Mouse (Mus musculus): Measurements from ENCODE around the gene Sugt1.

Sugt1 gene

GRCm38 (mm10) chr14:79606867-79607266 is 19.4 kb downstream of the Sugt1 start:
- no peak for DNase-seq (ENCODE audit: low read depth, low spot score)

- no peak for DNase-seq (ENCODE audit: low read depth, low spot score)
Measured at GRCm38 (mm10) chr14:79607352-79607751, 19.9 kb downstream of the Sugt1 start.

DNA sequence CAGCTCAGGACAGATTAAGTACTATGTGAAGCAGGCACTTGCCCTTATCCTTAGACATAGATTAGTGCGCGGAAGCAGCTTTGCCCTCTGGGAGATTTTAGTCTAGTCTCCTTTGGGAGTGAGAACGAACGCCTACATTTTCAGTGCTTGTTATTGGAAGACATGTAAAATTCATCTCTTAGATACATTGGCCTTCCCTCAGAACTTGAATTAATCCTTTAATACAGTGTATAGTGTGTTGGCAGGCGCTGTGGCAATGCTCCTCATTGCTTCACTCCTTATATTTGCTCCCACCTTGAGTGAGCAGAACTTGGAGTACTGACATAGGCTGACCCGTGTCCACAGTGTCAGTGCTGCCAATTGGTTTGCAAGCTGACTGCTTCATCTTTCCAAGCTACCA is 20.8 kb downstream of the Sugt1 start:
- DNase-seq (ENCODE audit: low read depth, low spot score): no peak

DNA sequence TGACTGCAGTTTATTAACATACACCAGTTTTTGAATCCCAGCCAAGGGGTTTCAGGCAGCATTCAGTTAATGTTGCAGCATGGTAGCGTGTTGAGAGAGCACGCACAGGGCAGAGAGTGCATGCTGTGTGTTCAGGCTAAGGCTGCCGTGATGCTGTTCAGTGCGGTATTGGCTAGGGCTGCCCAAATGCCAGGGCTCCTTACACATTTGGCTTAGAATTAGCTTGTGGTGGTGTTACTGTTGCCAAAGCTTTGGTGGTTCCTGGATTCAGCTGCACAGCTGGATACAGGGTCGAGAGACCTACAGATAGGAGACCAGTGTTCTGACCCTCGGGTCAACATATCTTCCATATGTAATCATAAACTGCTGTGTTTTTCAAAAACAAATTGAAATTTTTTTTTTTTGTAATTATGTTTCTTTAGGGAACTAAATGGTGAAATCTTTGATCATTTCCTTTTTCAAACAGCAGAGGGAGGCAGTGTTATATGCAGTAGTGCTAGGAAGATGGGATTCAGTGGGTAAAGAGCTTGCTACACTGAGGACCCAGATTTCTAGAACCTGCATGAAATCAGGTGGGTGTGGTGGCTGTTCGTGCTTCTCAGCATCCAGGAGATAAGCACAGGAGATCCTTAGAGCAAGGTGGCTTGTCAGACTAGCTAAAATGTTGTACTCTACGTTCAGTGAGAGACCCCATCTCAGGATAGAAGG is 29.8 kb downstream of the Sugt1 start:
- DNase-seq (ENCODE audit: low read depth, low spot score): peak; percentile 3

- no peak for DNase-seq (ENCODE audit: low read depth, low spot score)
Measured at GRCm38 (mm10) chr14:79619802-79620201, 32.3 kb downstream of the Sugt1 start.

- no peak for DNase-seq (ENCODE audit: low read depth, low spot score)
Measured at GRCm38 (mm10) chr14:79621143-79621542, 33.7 kb downstream of the Sugt1 start.

DNA sequence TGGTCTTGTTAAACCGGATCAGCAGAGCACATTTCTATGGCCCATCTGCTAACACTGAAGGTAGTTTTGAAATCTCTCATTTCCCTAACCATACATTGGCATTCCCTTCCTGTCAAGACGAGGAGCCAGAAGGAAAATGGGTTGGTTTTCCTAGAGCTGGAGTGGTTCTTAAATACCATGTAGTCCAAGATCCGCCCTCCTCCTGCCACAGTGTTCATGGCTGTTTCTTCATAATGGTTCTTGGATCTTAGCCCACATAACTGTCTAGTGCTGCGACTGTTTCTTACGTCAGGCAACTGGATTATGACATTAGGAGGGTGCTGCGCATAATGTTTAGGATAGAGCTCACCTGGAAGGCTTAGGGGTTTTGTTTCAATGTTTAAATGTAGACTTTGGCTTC is 44.8 kb downstream of the Sugt1 start:
- no peak for DNase-seq (ENCODE audit: low read depth, low spot score)

- DNase-seq (ENCODE audit: low read depth, low spot score): no peak
Measured at GRCm38 (mm10) chr14:79633196-79633595, 45.7 kb downstream of the Sugt1 start.

GRCm38 (mm10) chr14:79636814-79637213 is 49.3 kb downstream of the Sugt1 start:
- no peak for DNase-seq (ENCODE audit: low read depth, low spot score)

GRCm38 (mm10) chr14:79642063-79642462 is 54.6 kb downstream of the Sugt1 start:
- no peak for DNase-seq (ENCODE audit: low read depth, low spot score)

DNA sequence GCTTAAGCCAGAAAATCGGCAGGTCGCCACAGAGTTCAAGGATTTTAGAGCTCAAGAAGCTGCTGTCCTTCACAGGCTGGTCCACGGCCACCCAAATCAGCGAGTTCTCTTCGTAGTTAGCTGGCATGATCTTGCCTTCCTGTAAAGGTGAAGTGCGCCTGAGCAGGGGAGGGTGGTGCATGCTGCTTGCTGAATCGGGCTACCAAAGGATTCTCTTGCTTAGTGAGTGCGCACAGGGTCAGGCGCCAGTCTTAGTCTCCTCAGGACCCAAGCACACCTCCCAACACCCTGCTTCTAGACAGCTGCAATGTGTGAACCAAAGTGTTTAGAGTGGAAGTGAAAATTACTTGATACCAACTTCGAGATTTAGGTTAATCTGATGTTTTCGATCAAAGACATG is 57.9 kb downstream of the Sugt1 start:
- peak; percentile 2 for DNase-seq (ENCODE audit: low read depth, low spot score)

DNA sequence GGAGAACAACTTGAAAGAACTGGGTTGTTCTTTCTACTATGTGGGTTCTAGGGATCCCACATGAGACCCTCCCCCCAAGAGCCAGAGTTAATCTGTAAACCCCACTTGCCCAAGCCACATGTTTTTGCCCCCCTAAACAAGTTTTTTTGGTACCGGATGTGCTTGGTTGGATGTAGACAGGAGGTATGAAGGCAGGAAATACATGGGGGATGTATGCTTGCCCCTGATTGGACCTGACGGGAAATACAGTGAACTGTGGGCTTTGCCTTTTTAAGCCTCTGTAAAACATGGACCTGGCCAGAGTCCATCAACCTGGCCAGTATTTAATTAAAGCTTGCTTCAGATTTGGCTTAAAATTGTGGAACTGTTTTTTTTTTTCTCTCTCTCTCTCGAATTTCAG is 62.2 kb downstream of the Sugt1 start:
- no peak for DNase-seq (ENCODE audit: low read depth, low spot score)

DNA sequence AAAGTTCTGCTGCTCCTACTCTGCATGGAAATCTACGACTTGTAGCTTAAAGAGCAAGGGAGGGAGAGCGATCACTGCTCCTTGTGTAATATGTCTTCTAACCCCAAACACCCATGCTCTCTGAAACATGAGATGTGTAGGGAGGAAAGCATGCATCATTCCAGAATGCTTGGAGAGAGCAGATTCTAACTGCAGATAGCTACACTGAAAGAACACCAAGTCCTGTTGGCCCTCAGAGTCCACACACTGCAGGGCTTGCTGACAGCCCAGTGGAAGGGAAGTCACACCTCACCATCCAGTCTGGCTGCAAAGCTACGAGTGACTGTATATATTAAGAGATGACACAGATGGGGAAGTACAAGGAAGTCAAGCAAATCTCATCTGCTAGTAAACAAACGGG is 65.2 kb downstream of the Sugt1 start:
- DNase-seq (ENCODE audit: low read depth, low spot score): no peak

DNA sequence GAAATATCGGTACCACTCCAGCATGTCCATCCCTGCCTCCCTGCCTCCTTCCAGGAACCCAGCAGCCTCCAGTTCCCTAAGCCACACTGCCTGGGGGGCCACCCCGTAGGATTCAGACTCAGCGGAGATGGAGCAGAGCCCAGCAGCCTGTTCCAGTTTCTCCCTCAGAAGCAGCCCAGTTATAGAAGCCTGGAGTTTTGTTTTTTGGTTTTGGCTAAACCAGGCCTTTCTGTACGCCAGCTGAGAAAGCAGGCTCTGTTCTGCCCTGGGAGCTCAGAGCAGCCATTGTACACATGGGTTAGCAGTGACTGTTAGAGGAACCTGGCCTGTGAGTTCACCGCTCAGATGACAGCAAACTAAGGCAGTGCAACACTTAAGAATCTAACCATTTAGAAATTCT is 70.8 kb downstream of the Sugt1 start:
- DNase-seq (ENCODE audit: low read depth, low spot score): no peak

DNA sequence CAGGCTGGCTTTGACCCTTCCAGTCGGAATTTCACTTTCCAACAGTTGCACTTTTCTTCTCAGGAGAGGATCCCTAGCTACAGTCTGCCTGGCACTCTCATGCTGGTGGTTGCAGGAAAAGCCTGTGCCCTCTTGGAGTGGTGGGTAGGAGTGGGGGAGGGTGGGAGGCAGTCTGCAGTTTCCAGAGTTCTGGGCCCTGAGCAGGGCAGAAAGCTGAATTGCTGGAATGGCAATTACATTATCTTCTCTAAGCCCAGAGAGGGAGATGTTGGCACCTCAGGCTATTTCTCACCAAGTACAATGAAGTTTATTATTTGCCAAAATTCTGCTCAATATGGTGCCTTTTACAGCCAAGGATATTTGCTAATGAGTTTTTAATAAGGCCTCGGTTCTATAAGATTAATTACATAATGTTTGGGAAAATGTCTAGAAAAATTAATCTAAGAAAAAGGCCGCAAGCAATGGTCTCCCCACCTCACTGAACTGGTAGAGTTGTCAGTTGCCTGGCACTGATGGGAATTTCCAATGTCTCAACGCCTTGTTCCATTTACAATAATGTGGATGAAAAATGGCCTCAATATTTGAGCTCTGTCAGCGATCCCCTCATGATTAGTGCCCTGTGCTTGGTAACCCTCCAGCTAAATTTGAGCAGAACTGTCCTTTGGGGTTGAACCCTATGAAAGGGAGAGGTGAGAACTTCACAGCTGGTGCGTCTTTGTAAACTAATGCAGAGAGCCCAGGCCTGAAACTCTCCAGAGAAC is 71.4 kb downstream of the Sugt1 start:
- DNase-seq (ENCODE audit: low read depth, low spot score): no peak

DNA sequence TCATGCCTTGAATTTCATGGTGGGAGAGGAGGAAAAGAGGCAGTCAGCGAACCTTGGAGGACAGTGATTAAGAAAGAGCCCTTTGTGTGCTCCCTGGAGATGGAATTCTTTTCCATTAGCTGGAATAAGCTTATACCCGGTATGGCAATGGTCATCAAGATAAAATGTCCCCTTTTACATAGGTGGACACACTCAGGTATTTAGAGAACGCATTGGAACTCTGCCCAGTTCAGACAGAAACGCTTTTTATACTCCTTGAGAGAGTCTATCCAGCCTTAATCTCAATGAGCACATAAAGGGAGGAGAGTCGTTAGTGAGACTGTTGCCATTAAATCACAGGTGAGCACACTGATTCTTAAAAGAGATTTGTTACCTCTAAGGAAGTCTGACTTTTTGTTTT is 73.0 kb downstream of the Sugt1 start:
- no peak for DNase-seq (ENCODE audit: low read depth, low spot score)

DNA sequence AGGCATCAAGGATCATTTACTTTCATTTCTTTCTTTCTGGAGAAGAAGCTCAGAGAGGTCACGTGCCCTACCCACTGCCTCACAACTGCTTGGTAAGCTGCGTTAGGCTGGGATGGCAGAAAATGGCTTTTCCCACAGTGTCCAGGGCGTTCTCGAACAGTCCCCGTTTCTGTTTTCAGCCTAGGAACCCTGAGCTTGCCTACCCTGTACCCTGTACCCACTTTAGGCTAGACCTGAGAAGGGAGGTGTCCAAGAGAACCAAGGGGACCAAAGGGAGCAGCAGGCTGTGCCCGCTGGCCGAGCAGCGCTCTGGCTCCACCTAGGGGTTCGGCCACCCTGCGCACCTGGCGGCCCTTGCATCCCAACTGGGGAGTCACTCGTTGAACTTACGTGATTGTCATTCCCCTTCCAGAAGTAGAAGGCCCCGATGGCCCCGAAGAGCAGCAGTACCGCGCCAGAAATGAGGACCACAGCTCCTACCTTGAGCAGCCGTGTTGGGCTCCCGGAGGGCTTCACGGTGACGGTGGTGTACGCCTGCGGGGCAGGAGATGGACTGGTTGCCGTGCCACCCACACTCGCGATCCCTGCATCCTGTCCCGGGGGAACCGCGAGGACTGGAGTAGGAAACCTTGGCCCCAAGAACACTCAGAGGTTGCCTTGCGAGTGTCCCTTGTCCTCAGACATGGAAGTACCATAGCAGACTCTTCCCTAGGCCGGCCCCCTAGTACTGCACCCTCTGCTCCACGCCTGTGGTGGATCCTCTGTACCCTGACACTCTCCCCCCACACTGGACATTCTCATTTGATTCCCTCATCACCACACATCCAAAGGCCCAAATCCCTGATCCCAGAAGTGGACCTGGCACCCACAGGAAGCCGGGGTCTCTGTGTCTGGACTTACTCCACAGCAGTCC is 73.8 kb downstream of the Sugt1 start:
- DNase-seq (ENCODE audit: low read depth, low spot score): peak; percentile 75

DNA sequence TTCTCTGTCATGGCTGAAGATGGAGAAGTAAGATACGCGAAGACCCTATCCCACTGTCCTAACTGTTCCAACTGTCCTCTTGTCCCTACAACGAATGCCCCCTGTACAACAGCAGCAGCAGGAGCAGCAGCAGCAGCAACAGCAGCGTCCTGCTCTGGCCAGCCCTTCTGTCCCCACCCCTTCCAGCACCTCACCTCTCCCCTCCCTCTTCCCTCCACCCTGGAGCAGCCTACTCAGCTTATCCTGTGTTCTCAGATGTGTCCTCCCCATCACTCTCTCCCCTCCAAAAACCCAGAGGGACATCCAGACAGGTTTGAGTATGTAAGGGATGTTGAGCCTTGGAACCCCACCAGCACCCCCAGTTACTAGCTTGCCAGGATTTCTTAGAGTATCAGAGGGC is 74.5 kb downstream of the Sugt1 start, which contains the start of gene Cnmd:
Gene Cnmd (minus strand): TSS at position 170 of the 400 bp plus-strand sequence.
- DNase-seq (ENCODE audit: low read depth, low spot score): no peak

GRCm38 (mm10) chr14:79671008-79671407 is 83.5 kb downstream of the Sugt1 start:
- no peak for DNase-seq (ENCODE audit: low read depth, low spot score)

DNA sequence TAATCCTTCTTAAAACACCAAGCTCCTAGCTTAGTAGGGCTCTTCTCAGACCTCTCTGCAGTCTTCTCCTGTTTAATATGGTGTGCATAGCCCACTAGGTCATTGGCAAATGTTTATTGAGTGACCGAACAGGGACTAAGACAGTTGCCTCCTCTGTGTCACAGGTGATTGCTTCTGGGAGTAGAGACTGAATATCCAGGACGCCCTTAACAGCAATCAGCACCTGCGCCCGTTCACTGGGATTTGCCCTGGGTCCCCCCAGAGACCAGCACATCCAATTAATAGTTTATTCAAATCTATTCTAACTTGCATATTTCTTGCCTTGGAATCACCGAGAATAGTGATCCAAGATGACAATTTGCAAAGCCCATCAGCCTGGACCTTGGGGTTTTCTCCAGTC is 85.1 kb downstream of the Sugt1 start:
- no peak for DNase-seq (ENCODE audit: low read depth, low spot score)

DNA sequence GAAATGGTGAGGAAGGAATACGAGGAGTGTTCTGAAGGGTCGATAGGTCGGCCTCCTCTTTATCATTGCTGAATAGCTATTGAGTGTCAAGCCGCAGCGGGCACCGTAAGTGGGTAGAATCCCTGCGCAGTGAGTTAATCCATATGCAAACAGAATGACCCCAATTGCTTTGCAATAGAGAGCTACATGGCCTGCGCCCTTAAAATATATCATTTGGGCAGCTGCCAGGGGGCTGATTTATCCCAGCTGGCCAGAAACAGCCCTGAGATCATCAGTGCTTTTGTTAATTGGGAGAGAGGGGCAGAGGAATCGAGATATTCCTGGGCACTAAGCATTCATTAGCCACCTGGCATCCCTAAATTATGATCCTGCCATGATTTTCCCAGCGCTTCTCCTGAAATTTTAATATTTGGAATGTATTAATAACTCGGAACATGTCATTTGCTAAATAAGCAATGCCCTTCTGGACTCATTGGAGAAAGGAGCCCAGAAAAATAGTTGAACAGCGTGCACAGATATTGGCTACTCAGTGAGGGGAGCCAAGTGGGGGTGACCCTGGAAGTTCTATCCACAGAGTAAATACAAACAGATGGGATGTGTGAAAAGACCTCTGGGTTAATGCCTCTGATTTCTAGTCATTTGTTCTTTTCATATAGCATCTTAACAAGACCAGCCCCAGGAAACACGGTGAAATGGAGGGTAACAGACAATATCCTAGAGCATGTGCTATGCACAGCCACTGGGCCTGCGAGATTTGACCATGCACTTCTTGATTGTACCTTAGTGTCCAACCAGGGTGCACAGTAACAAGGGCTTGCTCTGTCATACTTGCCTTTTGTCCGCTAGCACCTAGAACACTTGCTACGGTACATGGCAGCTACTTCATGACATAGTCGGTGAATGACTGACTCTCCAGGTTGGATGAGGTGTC is 85.9 kb downstream of the Sugt1 start:
- no peak for DNase-seq (ENCODE audit: low read depth, low spot score)
